Mouse (Mus musculus) spleen, adult 12 weeks (tissue): ENCODE measurements around the gene Afmid.
A peak's percentile ranks its signal among the peaks of the same experiment; 100 is the strongest.
"Not testable (repeated sequence)": the region's sequence is repeated elsewhere in the genome, so short reads cannot be mapped to it uniquely, and the experiment has no call there.

Experiments used
- DNase-seq: peaks from one replicate; pipeline ENCODE4 v3.0.0; 2022; ENCODE audit warnings: low spot score

Afmid gene

DNA sequence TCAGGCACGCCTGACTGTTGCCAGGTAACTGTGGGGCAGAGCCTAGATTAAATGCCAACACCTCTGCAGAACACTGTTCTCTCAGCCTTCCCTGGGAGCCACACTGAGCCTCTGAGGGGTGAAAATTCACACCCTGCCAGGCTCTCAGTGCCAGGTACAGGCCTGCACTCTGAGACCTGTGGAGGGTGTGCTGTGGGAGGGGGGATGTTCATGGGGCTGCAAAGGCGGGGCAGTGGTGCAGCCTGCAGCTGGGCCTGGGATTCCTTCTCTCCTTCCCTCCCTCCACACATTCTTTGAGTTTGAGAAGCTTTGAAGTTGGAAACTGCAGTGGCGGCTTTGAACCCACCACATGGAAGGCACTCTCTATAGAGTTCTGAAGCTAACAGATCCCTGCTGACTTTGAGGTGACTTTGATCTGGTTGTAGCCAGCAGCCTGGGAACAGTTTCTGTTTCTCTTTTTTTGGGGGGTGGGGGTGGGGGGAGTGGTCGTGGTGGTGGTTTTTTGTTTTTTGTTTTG is 31.6 kb upstream of the Afmid start:
- no peak for DNase-seq

DNA sequence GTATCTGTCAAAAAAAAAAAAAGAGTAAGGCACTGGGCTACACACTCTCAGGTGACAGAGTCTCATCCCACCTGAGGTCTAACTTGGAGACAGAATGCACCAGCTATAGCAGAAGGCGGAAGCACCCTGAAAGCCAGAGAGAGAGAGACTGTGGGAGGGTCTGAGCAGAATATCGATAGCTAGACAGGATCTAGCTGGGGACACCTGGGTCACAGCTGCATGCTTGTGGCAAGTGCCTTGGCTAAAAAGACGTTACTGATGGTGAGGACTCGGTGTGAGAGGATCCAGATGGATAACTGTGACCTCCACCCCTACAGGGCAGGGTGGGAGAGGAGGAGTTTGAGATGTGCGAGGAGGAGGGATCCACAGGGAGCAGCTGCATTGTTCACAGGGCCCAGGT is 28.8 kb upstream of the Afmid start:
- DNase-seq: no peak

DNA sequence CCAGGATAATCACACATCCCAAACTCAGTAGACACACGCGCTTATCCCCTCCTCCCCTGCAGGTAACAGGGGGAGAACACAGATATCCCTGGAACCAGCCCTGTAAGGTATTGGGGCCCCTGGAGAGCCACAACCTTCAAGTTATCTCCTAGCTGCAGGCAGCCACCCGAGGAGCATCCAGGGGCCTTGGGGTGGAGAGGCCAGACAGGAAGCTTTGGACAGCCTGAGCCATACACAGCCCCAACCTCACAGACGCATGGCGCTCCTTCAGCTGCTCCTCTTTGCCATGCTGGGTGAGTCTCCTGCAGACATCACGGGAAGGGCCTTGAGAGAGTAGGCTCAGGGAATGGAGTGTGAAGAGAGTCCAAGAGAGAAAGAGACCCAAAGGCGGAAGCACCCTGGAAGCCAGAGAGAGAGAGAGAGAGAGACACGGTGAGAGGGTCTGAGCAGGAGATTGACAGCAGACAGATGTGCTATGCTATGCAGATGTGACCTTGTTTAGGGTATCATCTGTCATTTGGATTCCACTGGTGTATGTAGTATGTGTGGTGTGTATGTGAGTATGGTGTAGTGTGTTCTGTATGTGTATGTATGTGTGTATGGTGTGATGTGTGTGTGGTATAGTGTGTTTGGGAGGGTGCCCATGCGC is 28.1 kb upstream of the Afmid start, which contains the start of gene 6030468B19Rik:
Gene 6030468B19Rik, plus strand, starts transcription at position 150 of the 649 bp plus-strand sequence.
- peak; percentile 60 for DNase-seq

DNA sequence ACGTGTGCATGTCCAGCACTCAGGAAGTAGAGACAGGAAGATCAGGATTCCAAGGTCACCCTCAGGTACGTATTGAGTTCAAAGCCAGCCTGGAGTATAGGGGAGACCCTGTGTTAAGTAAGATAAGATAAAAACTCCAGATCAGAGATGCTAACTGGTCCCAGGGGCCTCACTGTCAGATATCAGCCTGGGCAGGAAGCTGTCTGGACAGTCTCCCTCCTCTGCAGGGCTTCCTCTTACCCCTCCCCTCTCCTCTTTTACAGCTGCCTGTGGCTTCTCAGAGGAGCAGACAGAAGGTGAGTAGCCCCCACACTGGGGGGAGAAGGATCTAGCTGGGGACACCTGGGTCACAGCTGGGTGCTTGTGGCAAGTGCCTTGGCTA is 27.6 kb upstream of the Afmid start:
- DNase-seq: peak; percentile 32

DNA sequence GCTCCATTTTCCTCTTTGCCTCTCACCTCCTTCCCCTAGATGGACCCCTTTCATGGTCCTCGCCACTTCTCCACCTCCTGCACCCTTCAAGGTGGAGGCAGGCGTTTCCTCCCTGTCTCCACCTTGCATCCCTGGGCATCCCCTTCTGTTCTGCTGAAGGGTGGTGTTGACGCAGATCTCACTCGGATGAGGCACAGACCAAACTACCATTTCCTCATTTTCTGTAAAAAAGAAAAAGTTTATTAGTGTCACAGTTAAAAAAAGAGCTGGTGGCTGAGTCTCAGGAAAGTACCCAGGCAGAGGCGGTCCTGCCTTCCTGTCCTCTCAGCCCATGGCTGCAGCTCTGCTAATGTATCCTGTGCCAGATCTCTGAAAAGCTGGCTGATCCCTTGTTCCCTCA is 26.6 kb upstream of the Afmid start:
- DNase-seq: no peak

DNA sequence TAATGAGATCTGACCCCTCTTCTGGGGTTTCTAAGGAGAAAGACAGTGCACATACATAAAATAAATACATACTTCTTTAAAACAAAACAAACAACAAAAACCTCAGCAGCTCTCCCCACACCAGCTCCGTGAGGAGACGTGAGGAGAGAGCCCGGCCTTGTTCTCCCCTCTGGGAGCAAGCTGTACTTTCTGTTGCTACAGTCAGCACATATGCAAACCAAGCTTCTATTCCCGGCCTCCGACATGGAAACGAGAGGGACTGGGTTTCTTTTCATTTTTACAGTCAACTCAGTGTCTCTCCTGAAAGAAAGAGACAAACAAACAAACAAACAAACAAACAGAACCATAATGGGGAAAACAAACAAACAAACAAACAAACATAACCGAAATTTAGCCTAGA is 25.7 kb upstream of the Afmid start:
- DNase-seq: no peak

DNA sequence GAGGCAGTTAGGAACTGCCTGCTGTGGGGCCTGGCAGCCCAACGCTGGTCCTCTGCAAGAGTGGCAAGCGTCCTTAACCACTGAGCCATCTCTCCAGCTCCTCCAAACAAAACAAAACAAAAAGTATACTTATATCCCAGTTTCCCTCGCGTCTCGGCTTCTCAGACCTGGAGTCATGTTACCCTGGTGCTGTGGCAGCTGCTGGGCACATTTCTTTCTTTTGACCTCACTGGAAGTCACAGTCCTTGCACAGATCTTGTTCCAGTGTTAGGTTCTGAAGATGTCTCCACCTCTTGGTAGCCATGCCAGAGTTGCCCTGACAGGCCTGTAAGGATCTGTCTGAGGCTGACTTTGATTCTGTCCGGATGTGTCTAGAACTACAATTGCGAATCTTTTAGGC is 24.1 kb upstream of the Afmid start:
- DNase-seq: no peak

DNA sequence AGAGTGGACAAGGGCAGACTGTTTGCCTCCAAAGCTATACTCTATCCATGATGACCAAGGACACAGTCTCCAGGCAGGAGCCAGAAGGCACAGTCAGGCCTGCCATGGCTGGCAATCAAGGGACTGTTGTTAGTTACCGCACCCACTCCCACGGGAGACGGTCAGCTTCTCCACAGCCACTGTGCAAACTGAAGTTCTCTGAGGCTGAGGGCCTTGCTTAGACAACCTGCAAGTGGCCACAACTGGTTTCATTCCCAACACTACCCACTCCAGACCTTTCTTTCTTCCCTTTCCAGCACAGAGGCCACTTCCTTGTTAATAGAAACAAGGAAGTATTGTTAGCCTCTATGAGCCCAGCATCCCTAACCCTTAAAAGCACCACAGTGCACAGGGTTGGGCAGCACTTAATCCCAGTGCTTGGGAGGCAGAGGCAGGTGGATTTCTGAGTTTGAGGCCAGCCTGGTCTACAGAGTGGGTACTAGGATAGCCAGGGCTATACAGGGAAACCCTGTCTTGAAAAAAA is 22.5 kb upstream of the Afmid start:
- no peak for DNase-seq

DNA sequence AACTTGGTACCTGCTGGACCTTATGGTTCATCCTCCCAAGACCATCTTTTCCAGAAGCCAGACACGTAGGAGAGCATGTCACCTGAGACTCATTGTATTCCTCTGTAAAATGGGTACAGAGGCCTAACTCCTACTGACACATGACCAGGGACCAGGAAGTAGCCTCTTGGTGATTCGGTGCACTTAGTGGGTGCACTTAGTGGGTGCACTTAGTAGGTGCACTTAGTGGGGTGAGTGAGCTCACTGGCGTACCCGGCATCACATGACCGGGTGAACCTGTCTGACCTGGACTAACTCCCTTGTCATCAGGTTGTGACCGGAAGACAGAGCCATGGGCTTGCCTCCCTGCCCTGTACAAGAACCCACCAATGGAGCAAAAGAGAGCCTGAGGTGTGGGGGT is 18.9 kb upstream of the Afmid start:
- no peak for DNase-seq

DNA sequence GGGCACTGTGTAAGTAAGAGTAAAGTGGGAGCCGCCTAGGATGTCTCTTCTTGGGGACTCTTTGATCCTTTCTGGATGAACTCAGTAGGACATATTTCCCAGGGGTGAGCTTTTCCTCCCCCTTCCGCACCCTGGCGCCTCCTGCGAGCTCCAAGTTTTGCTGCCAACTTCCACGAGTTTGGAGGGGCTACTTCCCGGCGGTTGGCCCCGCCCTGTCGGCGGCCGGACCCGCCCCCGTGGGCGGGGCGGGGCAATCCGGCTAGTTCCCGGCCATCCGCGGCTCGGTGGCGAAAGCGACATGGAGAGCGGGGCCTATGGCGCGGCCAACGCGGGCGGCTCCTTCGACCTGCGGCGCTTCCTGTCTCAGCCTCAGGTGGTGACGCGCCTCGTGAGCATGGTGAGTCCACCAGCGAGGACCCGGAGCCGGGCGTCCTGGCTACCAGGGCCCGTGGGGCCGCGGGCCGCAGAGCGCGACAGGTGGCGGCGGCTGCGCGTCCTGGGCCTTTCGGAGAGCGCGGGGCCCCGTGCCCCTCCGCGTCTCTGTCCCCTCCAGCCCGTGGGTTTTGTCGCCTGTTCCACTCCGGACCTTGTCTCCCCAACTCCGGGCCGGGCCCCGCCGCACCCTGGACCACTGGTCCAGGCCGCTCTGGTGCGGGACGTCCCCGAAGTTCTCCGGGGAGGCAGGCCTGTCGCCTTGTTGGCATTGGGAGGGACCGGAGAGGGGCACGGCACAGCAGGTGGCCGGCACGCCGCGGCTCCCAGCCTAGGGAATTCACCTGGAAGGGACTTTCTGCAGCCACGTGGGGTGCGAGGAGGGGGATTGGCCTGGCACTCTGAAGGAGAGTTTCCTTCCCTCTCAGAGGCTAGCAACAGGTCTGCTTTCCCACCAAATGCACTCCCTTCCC is 16.1 kb upstream of the Afmid start, which contains the start of the genes Gm20708 and Syngr2:
Gene Gm20708, plus strand, starts transcription at position 262 of the 905 bp plus-strand sequence.
Gene Syngr2, plus strand, starts transcription at position 262 of the 905 bp plus-strand sequence.
- DNase-seq: peak; percentile 78

DNA sequence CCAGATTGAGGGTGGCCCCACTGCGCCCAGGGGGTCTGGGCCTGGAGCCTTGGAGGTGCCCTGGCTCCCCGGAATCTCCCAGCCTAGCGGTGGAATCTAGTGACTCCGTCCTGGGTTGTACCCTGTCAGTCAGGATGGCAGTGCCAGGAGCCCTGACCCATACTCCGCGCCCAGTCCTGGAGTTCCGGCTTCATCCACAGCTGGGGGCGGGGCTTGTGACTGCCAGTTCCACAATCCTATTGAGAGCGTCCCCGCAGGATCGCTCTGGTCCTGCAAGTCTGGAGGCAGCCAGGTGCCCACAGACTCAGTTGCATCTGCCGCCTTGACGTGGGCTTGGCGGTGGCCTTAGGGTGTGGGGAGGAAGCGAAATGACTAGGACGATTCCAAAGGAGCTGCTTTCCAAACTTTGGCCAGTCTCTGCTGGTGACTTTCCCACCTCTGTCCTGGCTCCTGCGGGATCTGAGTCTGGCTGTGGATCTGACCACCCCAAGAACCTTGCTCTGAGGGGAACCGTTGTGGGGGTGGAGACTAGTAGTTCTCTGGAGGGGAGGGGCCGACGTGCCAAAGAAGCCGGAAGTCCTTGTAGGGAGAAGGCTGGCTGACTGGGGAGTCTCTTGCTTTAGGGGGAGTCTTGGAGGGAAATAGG is 15.2 kb upstream of the Afmid start:
- peak; percentile 75 for DNase-seq

DNA sequence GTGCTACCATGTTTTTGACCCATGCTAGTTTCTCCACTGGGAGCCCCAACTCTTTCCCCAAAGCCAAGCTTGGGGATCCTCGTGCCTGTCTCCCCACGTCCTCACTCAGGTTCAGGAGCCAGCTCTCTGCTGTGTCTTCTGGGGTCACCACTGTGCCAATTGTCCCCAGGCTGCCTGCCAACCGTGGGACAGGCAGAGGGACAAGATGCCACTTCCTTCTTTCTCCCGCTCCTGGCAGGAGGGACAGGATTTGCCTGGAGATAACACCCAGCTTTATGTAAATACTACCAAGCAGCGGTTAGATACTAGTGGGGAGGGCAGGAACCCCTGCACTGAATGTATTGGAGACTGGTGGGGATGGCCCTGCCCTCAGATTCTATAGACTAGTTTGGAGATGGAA is 11.9 kb upstream of the Afmid start:
- no peak for DNase-seq

DNA sequence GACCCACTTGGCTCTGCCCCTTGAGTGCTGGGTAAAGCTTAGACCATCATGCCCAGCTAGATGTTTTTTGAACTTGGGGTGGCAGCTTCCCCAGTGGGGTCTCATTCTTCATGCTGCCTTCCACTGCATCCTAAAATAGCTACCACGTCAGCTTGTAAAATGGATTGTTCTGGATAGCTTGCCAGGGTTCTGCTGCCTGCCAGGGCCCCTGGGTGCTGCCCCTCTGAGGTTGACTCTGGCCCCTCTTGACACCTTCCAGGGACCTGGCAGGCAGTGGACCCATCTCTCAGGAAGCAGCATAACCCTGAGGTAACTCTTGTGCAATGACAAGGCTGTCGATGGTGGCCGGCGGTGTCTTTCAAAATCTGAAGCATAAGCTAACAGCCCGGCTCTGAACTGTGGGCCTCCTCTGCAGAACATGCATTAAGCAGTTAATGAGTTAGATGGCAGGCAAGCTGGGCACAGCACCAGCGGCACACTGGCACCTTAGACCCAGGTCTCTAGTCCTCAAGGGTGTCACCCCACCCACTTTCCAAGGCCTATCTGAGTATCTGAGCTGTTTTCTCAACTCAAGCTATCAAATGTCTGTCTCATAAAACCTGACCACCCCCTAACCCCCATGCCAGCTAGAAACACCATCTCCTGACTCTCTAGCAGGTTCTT is 10.9 kb upstream of the Afmid start:
- DNase-seq: no peak

DNA sequence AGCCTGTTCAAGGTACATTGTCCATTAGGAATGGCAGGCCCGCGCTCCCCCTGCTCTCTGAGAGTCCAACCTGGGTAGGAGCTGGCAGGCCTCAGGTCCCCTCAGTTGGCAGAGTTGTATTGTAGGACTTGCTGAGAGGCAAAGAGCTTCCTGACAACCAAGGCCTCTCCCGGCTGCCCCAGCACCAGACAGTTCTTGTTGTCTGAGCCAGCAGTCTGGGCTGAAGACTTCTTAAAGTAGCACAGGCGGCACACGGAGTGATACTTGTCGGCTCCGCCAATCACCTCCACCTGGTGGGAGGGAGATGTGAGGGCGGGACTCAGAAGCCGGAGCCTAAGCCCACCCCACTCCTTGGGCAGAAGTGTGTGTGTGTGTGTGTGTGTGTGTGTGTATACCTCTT is 9.9 kb upstream of the Afmid start:
- DNase-seq: not testable (repeated sequence)

DNA sequence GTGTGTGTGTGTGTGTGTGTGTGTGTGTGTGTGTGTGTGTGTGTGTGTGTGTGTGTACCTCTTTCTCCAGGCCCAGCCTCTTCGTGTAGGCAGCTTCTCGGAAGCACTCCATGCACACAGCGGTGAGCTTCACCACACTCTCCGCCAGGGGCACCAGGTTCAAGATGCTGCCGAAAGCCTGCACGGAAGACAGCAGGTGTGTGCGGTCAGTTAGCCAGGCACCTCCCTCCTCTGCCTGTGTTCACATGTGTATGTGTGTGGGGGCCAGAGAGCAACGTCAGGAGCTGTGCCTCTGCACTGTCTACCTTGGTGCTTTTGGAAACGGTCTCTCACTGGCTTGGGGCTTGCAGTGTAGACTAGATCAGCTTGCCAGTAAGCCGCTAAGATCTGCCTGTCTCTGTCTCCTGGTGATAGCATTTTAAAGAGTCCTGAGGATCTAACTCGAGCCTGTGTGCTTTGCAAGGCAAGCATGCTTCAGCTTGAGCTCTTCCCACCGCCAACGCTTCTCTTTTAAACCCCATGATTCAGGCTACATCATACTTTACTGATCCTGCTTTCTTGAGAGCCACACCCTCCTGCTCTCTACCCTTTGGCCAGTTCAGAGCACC is 9.2 kb upstream of the Afmid start:
- no peak for DNase-seq

DNA sequence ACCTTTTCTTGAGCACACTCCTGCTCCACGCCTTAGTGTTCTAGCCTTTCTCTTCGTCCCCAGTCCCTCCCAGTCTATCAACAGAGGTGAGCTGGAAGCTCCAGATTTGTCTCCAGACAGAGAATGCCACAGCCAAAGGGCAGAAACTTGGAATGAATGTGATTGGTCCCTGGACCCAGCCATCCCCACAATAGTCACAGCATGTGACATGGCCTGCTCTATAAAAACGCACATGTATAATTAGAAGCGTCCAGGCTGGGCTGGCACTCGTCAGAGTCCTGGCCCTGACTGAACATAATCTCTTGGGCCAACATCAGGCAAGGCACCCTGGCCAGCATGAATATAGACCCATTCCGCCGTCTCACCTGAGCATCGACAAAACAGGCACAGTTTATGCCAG is 6.6 kb upstream of the Afmid start:
- DNase-seq: no peak

DNA sequence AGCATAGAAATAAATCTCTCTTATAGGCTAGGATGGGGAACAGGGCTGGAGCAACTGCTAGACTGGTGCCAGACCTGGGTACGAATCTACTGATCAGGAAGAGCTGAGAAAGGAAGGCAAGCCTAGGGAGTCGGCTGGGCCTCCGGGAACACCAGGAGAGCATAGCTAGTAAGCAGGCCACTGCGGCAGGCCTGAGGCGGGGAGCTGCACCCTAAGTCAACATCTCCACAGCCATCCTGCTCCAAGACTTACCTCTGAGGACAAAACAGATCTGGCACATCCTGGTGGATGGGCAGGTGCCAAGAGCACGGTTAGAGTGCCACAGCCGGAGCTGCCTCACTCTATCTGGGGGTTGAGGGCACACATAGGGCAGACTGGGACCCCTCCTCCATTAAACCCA is 5.6 kb upstream of the Afmid start:
- no peak for DNase-seq

DNA sequence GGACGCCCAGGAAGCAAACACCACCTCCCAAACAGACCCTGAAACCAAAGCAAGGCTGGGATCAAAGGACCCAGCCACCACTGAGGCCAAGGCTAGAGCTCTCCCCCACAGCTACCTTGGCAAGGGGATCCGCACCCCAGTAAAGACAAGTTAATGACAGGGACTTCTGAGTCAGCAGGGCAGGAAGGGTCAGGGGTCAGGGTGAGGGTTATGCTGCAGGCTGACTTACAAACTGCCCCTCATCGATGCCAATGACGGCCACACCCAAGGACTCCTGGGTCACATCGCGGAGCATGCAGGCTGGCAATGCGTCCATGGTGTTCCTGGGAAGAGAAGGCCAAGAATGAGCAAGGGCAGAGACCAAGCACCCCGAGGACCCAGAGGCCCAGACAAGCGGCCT is 3.9 kb upstream of the Afmid start:
- DNase-seq: no peak

DNA sequence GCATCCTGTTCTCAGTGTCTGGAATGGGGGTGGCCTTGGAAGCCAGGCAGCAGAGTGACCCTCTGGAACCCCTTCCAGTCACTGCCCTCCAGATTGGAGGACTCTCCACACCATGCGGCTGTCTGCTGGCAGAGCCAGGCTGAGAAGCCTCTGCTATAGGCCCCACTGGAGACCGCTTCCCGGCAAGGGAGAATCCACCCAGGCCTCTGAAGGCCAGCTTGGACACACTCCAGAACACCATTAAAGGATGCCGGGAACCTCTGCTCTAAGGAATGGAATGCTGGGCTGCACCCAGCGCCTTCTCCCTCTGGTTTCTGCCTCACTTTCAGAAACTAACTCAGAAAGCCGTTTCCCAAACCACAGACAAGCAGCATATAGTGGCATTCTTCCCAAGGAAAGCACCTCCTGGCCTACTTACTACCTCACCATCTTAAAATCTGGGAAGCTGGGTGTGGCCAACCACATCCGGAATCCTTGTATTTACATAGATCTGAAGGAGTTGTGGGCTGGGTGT is 2.9 kb upstream of the Afmid start:
- no peak for DNase-seq

DNA sequence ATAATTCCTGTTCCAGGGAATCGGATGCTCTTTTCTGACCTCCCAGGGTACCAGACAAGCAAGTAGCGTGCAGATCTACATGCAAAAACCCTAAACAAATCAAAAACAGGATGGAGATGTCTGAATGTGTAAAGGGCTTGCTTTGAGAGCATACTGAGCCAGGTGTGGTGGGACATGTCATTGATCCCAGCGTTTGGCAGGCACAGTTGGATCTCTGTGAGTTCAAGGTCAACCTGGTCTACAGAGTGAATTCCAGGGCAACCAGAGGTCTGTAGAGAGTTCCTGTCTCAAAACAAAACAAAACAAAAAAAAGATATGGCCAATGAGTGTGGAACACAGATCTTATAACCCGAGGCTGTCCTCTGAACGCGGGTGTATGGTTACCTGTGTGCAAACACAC is 2.3 kb upstream of the Afmid start:
- no peak for DNase-seq
